Mouse (Mus musculus) forebrain, embryonic 11.5 days (tissue): ENCODE measurements at regions not wholly inside any gene's neighbourhood (a gene's known extent, or its start where the extent isn't known, plus 50 kb on each side); places are given as distances from the start of the nearest gene placed in this dataset.

Experiments used
- ATAC-seq: fragments of 200-750 bp; cut with Nextera tagmentation; replicated peaks from 2 replicates; pipeline ENCODE4 v1.8.0; 2017; ENCODE audit warnings: moderate TSS enrichment; ENCODE audit not compliant: low FRiP score
- DNase-seq: peaks from one replicate; pipeline ENCODE4 v3.0.0-alpha.2; 2017; ENCODE audit warnings: low spot score
- H3K27ac ChIP-seq: fragments of 300-500 bp; sonication (generic); 2 replicates; pipeline ENCODE4 v1.5.1; 2014; ENCODE audit warnings: low read depth, low read length
- H3K27me3 ChIP-seq: fragments of 300-500 bp; sonication (generic); 2 replicates; pipeline ENCODE4 v1.6.1; 2014; ENCODE audit warnings: mild to moderate bottlenecking, low read length, mixed read lengths; ENCODE audit not compliant: control insufficient read depth, insufficient read depth
- H3K36me3 ChIP-seq: fragments of 300-500 bp; sonication (generic); 2 replicates; pipeline ENCODE4 v1.6.1; 2014; ENCODE audit warnings: mild to moderate bottlenecking, low read length, moderate library complexity, mixed read lengths; ENCODE audit not compliant: control insufficient read depth, insufficient read depth
- H3K4me1 ChIP-seq: fragments of 300-500 bp; sonication (generic); replicated peaks from 2 replicates; pipeline ENCODE4 v1.6.1; 2014; ENCODE audit warnings: low read length, mixed read lengths; ENCODE audit not compliant: control insufficient read depth, insufficient read depth
- H3K4me2 ChIP-seq: fragments of 300-500 bp; sonication (generic); 2 replicates; pipeline ENCODE4 v1.6.1; 2014; ENCODE audit warnings: low read depth, mild to moderate bottlenecking, low read length, moderate library complexity, mixed read lengths; ENCODE audit not compliant: severe bottlenecking
- H3K4me3 ChIP-seq: fragments of 300-500 bp; sonication (generic); 2 replicates; pipeline ENCODE4 v1.5.1; 2014; ENCODE audit warnings: low read depth, low read length
- H3K9ac ChIP-seq: fragments of 300-500 bp; sonication (generic); 2 replicates; pipeline ENCODE4 v1.6.1; 2014; ENCODE audit warnings: low read length
- H3K9me3 ChIP-seq: fragments of 300-500 bp; sonication (generic); 2 replicates; pipeline ENCODE4 v1.6.1; 2016; ENCODE audit warnings: low read length, mixed read lengths; ENCODE audit not compliant: control insufficient read depth
- WGBS: fragments of 180-500 bp; shearing (Covaris S2); extraction: QIAGEN DNeasy Blood & Tissue Kit; methylation state at CpG from one replicate; pipeline ENCODE4 v1.1.7; 2014; 5-methylcytosine and 5-hydroxymethylcytosine counted together

DNA sequence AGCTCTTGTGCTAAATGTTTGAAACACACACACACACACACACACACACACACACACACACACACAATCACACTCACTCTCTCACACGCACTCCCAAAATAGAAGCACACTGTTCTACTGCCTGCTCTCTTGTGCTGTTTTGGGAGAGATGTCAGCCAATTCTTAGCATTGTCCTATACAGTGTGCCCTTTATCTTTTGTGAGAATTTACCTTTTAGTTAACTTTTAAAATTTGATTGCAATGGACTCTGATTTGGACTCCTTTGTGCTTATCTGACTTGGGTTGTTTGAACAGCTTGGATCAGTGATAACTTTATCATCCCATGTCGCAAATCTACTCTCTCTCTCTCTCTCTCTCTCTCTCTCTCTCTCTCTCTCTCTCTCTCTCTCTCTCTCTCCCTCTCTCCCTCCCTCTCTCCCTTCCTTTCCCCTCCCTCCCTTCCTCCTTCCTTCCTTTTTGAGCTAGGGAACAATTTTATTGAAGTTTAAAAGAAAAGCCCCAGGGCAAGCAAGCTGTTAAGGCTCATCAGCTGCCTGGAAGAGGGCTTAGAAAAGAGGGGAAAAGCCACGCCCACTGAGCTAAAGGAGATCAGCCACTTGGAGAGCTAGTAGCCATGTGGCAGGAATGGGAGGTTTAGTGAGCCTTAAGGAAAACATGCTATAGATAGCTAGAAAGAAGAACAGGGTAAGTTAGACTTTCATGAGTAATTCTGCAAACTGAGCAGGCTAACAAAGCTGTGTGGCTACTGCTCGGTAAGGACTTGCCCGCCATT lies 611.2 kb downstream of the Gm19410 start:
- DNase-seq (no peak), ATAC-seq (no peak)
- H3K27me3 ChIP-seq = no peaks in the 10 kb centered on the region
- 73% methylated on average over 5 of the region's 5 CpGs for WGBS
- no peaks in the 10 kb centered on the region for H3K36me3 ChIP-seq
- no peak overlapping the region for H3K4me2 ChIP-seq
- no peaks in the 10 kb centered on the region for H3K9me3 ChIP-seq
- H3K27ac ChIP-seq = no peak overlapping the region
- H3K4me3 ChIP-seq = no peak overlapping the region
- H3K9ac ChIP-seq = no peak overlapping the region
- H3K4me1 ChIP-seq = no peaks in the 10 kb centered on the region

DNA sequence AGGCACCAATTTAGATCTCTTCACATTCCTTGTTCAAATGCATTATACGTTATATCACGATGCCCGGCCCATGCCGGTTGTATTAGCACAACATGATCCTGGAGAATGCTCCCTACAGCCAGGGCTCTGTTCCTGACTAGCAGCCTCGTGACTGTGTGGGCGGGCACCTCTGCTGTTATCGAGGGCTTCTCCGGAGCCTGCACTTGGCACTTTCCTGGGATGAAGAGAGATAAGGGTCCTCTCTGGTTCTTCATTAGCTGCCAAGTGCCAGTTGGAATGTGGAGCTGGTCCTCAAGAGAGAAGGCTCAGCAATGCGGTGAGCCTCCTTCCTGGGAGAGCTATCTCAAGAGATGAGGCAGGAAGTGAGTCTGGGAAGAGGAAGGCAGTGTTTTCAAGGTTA lies 598.9 kb upstream of the AI429214 start:
- Histone ChIP-seq H3K36me3 (no peaks in the 10 kb centered on the region), H3K27me3 (no peaks in the 10 kb centered on the region), H3K9ac (no peak overlapping the region), H3K4me3 (no peak overlapping the region), H3K9me3 (no peaks in the 10 kb centered on the region), H3K4me2 (no peak overlapping the region), H3K4me1 (no peaks in the 10 kb centered on the region), H3K27ac (no peak overlapping the region)
- 91% methylated on average over 9 of the region's 9 CpGs for WGBS
- ATAC-seq (no peak), DNase-seq (no peak)

DNA sequence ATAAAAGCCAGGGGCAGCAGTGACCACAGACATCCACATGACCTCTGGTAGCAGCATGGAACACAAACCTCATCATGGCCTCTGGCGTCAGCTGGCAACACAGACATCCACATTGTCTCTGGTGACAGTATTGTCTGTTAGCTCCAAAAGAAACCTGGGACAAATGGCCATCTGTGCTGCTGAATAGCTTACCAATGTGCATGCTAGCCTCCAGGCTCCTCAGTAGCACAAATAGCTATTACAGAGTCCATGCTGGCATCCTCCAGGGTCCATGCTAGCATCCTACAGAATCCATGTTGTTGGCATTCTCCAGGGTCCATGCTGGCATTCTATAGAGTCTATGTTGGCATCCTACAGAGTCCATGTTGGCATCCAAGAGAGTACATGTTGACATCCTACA lies 596.9 kb upstream of the AI429214 start:
- DNase-seq (no peak), ATAC-seq (no peak)
- Histone ChIP-seq H3K27ac (no peak overlapping the region), H3K9ac (no peak overlapping the region), H3K36me3 (no peaks in the 10 kb centered on the region), H3K4me2 (no peak overlapping the region), H3K4me3 (no peak overlapping the region), H3K4me1 (no peaks in the 10 kb centered on the region), H3K9me3 (no peaks in the 10 kb centered on the region), H3K27me3 (no peaks in the 10 kb centered on the region)
- WGBS = 88% methylated on average over 1 of the region's 1 CpGs

DNA sequence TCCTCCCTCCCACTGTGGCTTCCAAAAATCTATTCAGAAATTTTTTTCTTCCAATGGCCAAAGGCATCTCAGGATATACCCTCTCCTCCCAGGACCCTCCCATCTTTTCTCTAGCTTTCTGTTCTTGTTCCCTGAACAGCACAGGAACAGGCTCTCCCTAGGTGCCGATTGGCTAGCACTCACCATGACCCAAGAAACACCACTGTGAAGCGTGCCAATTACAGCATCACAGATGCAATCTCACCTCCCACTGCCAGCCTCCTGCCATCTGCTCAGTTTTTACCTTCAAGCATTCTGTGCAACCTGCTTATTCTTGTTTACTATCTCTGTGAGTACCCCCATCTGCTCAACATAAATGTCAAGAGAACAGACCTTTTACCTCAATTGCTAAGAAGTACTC lies 586.7 kb upstream of the AI429214 start:
- 82% methylated on average over 2 of the region's 2 CpGs for whole genome bisulfite sequencing
- no peaks in the 10 kb centered on the region for H3K4me1 ChIP-seq
- ATAC-seq = no peak
- no peaks in the 10 kb centered on the region for H3K27me3 ChIP-seq
- H3K9ac ChIP-seq = no peak overlapping the region
- no peak overlapping the region for H3K4me2 ChIP-seq
- H3K36me3 ChIP-seq = no peaks in the 10 kb centered on the region
- no peak overlapping the region for H3K4me3 ChIP-seq
- DNase-seq = no peak
- H3K27ac ChIP-seq = no peak overlapping the region
- no peaks in the 10 kb centered on the region for H3K9me3 ChIP-seq
